Mouse (Mus musculus): ENCODE results near the gene Dpy19l1. TPM values are rescaled to one million over a fixed set of nuclear protein-coding genes. Genes with fewer than 3 reads are reported as not detected.

The Dpy19l1 gene
- 54.1 and 72.3 TPM in 2 replicates for total RNA-seq (2012; rRNA removed)

DNA sequence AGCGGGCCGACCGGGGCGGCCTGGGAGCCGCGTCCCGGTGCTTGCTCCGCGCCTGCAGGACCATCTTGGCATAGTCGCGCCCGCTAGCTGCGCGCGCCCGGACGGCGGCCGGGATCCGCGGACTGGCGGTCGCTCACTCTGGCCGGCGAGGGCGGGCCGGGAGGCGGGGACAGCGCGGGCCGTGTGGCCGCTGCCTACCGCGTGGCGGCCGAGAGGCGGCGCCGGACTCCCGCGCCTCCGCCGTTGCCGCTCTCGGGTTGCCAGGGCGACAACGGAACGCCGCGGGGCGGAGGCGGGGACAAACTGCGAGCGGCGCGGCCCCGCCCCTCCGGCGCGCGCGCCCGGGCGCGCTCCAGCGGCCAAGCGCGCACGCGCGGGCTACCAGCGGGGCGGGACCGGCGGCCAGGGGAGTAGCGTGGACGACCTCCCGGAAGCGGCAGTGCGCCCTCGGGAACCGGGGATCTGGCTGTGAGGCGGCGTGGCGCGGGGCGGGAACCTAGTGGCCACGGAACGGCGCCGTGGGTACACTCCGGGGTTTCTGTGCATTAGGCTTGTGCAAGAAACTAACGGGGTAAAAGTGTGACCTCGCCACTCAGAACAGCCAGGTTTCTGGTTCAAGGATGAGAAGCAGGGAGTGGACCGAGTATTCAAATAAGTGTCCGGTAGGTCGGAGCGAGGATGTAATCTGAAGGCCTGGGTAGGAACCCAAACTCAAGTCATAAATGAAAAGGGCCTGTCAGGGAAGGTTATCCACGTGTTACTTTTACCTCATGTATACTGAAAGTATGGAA, at the start of gene Dpy19l1:
TSS of gene Dpy19l1 (minus strand) at position 74 of the 791 bp plus-strand sequence.
- in situ Hi-C loops (cut with MboI; ENCODE audit: low sequenced_read_pairs in 2 of 2, unreplicated experiment in 2 of 2), result loop anchor here in 1 of 2 experiments (25.0 kb wide), 1 partner anchor 366 kb away; no protein-coding TSS in a partner anchor
- Histone ChIP-seq H3K27ac (ENCODE audit: insufficient read depth, low read depth, low read length, poor library complexity, severe bottlenecking) (peak within 1 kb of the TSS; percentile 67), H3K9me3 (ENCODE audit: control insufficient read depth, insufficient read depth, low read depth, low read length) (no peaks in the 10 kb centered on the region), H3K4me3 (ENCODE audit: insufficient read depth in 1 of 2, low read depth in 1 of 2, low read length in 2 of 2, poor library complexity in 1 of 2, severe bottlenecking in 1 of 2) (peak within 1 kb of the TSS; percentile 80 to 94), H3K36me3 (ENCODE audit: control insufficient read depth, insufficient read depth, low read length, poor library complexity, severe bottlenecking) (no peaks in the 10 kb centered on the region), H3K4me1 (ENCODE audit: control insufficient read depth in 2 of 2, insufficient read depth in 2 of 2, low read length in 2 of 2, poor library complexity in 1 of 2) (peaks cover 0 to 4% of the 10 kb centered on the region in 2 experiments; a peak in 3 of 4 replicates), H3K9ac (ENCODE audit: insufficient read depth, low read depth, low read length, poor library complexity, severe bottlenecking) (peak within 1 kb of the TSS; percentile 88)
- 0 out of 2 replicates have a peak, but pooled peaks have one; percentile 30 for TF ChIP-seq HCFC1 (IDR thresholded peaks at IDR 0.05; ENCODE audit: borderline replicate concordance, insufficient read depth, low read length)
- TF ChIP-seq ZC3H11A (IDR thresholded peaks at IDR 0.05; ENCODE audit: borderline replicate concordance, low read depth, low read length), result no peak
- TF ChIP-seq CHD2 (IDR thresholded peaks at IDR 0.05; ENCODE audit: low read depth, low read length), result no peak
- no peak for DNase-seq (ENCODE audit: low read depth, low spot score)

DNA sequence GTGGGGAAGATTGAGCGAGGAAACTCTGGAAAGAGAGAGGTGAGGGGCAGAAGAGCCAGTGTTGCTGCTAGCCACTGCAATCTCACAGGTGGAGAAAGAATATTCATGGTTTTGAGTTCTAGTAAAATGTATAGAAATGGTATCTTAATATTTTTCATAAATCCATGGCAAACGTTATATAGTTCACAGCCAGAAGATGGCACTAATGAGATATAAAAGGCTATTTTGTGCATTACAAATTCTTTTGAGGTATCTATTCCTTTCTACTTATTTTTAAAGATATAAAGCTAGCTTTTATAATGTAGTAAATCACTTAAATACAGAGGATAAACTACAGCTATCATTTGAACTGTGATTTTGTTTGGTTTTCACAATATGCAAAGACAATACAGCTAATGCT, 35.2 kb upstream of the Dpy19l1 start:
- TF ChIP-seq ZC3H11A (IDR thresholded peaks at IDR 0.05; ENCODE audit: borderline replicate concordance, low read depth, low read length) (no peak), CHD2 (IDR thresholded peaks at IDR 0.05; ENCODE audit: low read depth, low read length) (no peak), MAFK (IDR thresholded peaks at IDR 0.05; ENCODE audit: insufficient read depth, low read depth, low read length) (no peak)

DNA sequence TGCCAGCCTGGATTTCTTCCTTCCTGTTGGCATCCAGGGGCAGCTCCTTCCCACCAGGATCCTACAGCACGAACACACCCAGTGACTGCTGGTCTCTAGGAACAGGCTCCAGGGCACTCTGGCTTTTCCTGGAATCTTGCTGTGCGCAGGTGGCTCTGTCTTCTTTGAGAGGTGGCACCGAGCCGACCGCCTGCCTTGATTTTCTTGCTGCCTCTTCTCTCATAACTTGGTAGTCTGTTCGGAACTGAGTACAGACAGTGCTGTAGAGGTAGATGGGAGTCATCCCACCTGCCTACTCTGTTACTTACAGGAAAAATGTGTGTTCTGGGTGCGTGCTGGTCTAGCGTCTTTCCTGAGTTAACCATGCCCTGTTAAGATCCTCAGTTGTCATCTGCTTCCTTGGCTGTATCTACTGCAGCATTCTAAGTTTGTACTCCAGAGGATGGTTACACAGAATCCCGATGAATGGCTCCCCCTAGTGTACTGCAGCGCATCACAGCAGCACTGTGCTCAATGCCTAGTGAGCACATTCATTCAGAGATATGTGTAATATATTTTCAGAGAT, 13.7 kb upstream of the Dpy19l1 start:
- in situ Hi-C loops (cut with MboI; ENCODE audit: low sequenced_read_pairs in 2 of 2, unreplicated experiment in 2 of 2), result loop anchor here (10.0 to 25.0 kb wide), 2 partner anchors 379 to 392 kb away; no protein-coding TSS in a partner anchor
- Histone ChIP-seq H3K4me1 (ENCODE audit: control insufficient read depth in 2 of 2, insufficient read depth in 2 of 2, low read length in 2 of 2, poor library complexity in 1 of 2) (no peaks in the 10 kb centered on the region; a peak in 1 of 4 replicates), H3K36me3 (ENCODE audit: control insufficient read depth, insufficient read depth, low read length, poor library complexity, severe bottlenecking) (no peaks in the 10 kb centered on the region), H3K4me3 (ENCODE audit: insufficient read depth in 1 of 2, low read depth in 1 of 2, low read length in 2 of 2, poor library complexity in 1 of 2, severe bottlenecking in 1 of 2) (no peak overlapping the region), H3K9ac (ENCODE audit: insufficient read depth, low read depth, low read length, poor library complexity, severe bottlenecking) (no peak overlapping the region), H3K27ac (ENCODE audit: insufficient read depth, low read depth, low read length, poor library complexity, severe bottlenecking) (no peak overlapping the region), H3K9me3 (ENCODE audit: control insufficient read depth, insufficient read depth, low read depth, low read length) (no peaks in the 10 kb centered on the region)
- TF ChIP-seq ZNF384 (IDR thresholded peaks at IDR 0.05; ENCODE audit: low read depth, low read length) (no peak), HCFC1 (IDR thresholded peaks at IDR 0.05; ENCODE audit: borderline replicate concordance, insufficient read depth, low read length) (no peak), MAFK (IDR thresholded peaks at IDR 0.05; ENCODE audit: insufficient read depth, low read depth, low read length) (no peak), CHD2 (IDR thresholded peaks at IDR 0.05; ENCODE audit: low read depth, low read length) (no peak), ZC3H11A (IDR thresholded peaks at IDR 0.05; ENCODE audit: borderline replicate concordance, low read depth, low read length) (peak; percentile 63)
- no peak for DNase-seq (ENCODE audit: low read depth, low spot score)

More for the DNA sequence above, 35.2 kb upstream of the Dpy19l1 start:
- Histone ChIP-seq H3K36me3 (ENCODE audit: control insufficient read depth, insufficient read depth, low read length, poor library complexity, severe bottlenecking) (no peaks in the 10 kb centered on the region), H3K9ac (ENCODE audit: insufficient read depth, low read depth, low read length, poor library complexity, severe bottlenecking) (no peak overlapping the region), H3K9me3 (ENCODE audit: control insufficient read depth, insufficient read depth, low read depth, low read length) (no peaks in the 10 kb centered on the region), H3K4me1 (ENCODE audit: control insufficient read depth in 2 of 2, insufficient read depth in 2 of 2, low read length in 2 of 2, poor library complexity in 1 of 2) (no peaks in the 10 kb centered on the region), H3K27ac (ENCODE audit: insufficient read depth, low read depth, low read length, poor library complexity, severe bottlenecking) (no peak overlapping the region), H3K4me3 (ENCODE audit: insufficient read depth in 1 of 2, low read depth in 1 of 2, low read length in 2 of 2, poor library complexity in 1 of 2, severe bottlenecking in 1 of 2) (no peak overlapping the region)
- in situ Hi-C loops (cut with MboI; ENCODE audit: low sequenced_read_pairs in 2 of 2, unreplicated experiment in 2 of 2), result no loop called here
- DNase-seq (ENCODE audit: low read depth, low spot score), result no peak

DNA sequence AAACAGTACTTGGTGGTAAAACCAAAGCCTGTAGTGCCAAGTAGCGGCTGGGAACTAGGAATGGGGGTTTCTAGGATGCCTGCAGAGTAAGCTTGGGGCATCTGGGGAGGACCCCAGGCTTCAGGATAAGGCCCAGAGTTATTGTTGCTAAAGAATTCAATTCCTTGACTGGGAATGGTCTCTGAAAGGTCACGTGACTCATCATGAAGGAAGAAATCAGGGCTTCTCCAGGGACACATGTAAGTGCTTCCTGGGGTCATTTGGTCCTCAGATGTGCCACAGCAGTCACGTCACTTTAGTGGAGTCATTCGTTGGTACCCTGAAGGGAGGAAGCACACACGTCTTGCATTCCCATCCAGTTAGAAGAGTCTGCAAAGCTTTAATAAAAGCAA, 11.1 kb upstream of the Dpy19l1 start:
- Histone ChIP-seq H3K4me1 (ENCODE audit: control insufficient read depth in 2 of 2, insufficient read depth in 2 of 2, low read length in 2 of 2, poor library complexity in 1 of 2) (no peaks in the 10 kb centered on the region; a peak in 1 of 4 replicates), H3K36me3 (ENCODE audit: control insufficient read depth, insufficient read depth, low read length, poor library complexity, severe bottlenecking) (no peaks in the 10 kb centered on the region), H3K9me3 (ENCODE audit: control insufficient read depth, insufficient read depth, low read depth, low read length) (no peaks in the 10 kb centered on the region), H3K9ac (ENCODE audit: insufficient read depth, low read depth, low read length, poor library complexity, severe bottlenecking) (no peak overlapping the region), H3K27ac (ENCODE audit: insufficient read depth, low read depth, low read length, poor library complexity, severe bottlenecking) (no peak overlapping the region), H3K4me3 (ENCODE audit: insufficient read depth in 1 of 2, low read depth in 1 of 2, low read length in 2 of 2, poor library complexity in 1 of 2, severe bottlenecking in 1 of 2) (no peak overlapping the region)
- DNase-seq (ENCODE audit: low read depth, low spot score), result no peak
- in situ Hi-C loops (cut with MboI; ENCODE audit: low sequenced_read_pairs in 2 of 2, unreplicated experiment in 2 of 2), result loop anchor here (10.0 to 25.0 kb wide), 2 partner anchors 377 to 389 kb away; no protein-coding TSS in a partner anchor
- no peak for TF ChIP-seq HCFC1 (IDR thresholded peaks at IDR 0.05; ENCODE audit: borderline replicate concordance, insufficient read depth, low read length)
- no peak for TF ChIP-seq ZNF384 (IDR thresholded peaks at IDR 0.05; ENCODE audit: low read depth, low read length)
- no peak for TF ChIP-seq MAFK (IDR thresholded peaks at IDR 0.05; ENCODE audit: insufficient read depth, low read depth, low read length)
- no peak for TF ChIP-seq ZC3H11A (IDR thresholded peaks at IDR 0.05; ENCODE audit: borderline replicate concordance, low read depth, low read length)
- no peak for TF ChIP-seq CHD2 (IDR thresholded peaks at IDR 0.05; ENCODE audit: low read depth, low read length)
